Mouse (Mus musculus) erythroblast, embryonic 14.5 days (primary cell): ENCODE results near the gene Ghrl.

Experiments used
- GATA1 ChIP-seq: IDR thresholded peaks from 2 replicates; pipeline ENCODE4 v1.6.1; 2012; ENCODE audit warnings: low read length, inconsistent platforms, mixed read lengths
- TAL1 ChIP-seq: IDR thresholded peaks from 3 replicates; pipeline ENCODE4 v1.6.1; 2012; ENCODE audit warnings: low read length, inconsistent platforms, mixed read lengths

- TF ChIP-seq GATA1 (no peak), TAL1 (no peak)
Measured at GRCm38 (mm10) chr6:113683081-113683825, 36.4 kb downstream of the Ghrl start.
